ENCODE assay signal across 8 mouse cellular contexts in genomic region chr3:138743061-138743671, GRCm38 (mm10). TPM values are rescaled to one million over a fixed set of nuclear protein-coding genes. Genes with fewer than 3 reads are reported as not detected.
DNase-seq lines count a peak whose midpoint lies in the region; ATAC-seq and TF ChIP-seq lines count a peak whose summit lies in the region.

No protein-coding gene starts in this region.

- peak overlapping the region; percentile 98 for H3K4me2 ChIP-seq in intestine, embryonic 16.5 days (ENCODE audit: low read depth, low read length)
- H3K4me2 ChIP-seq in limb, embryonic 13.5 days (replicated peaks) = peak overlapping the region; percentile 91
- peak overlapping the region; percentile 65 for H3K4me2 ChIP-seq in midbrain, embryonic 14.5 days (ENCODE audit: low read length)

- H3K9ac ChIP-seq in intestine, embryonic 16.5 days (ENCODE audit: low read depth, low read length) = peak overlapping the region; percentile 81
- H3K9ac ChIP-seq in limb, embryonic 13.5 days = peak overlapping the region; percentile 85
- H3K9ac ChIP-seq in midbrain, embryonic 14.5 days (replicated peaks; ENCODE audit: low read length) = peak overlapping the region; percentile 78

- under 1% methylated on average over 33 of the region's 33 CpGs for WGBS in intestine, embryonic 16.5 days
- under 1% methylated on average over 33 of the region's 33 CpGs for WGBS in limb, embryonic 13.5 days
- WGBS in midbrain, embryonic 14.5 days = under 1% methylated on average over 33 of the region's 33 CpGs

- no peak for TF ChIP-seq CTCF in cortical plate, adult 2 months (IDR thresholded peaks at IDR 0.05; ENCODE audit: extremely low read depth, insufficient read depth, low read length)

- TF ChIP-seq POLR2A in cortical plate, adult 2 months (IDR thresholded peaks at IDR 0.05; ENCODE audit: extremely low read depth, insufficient read depth, low read length) = peak; percentile 56; the same call in 1 of the 2 replicates

- peaks cover 4% of the 10 kb centered on the region; the same call in 1 of the 2 replicates for H3K4me1 ChIP-seq in cortical plate, adult 2 months (ENCODE audit: control insufficient read depth, insufficient read depth, low read length)
- H3K4me1 ChIP-seq in intestine, embryonic 16.5 days (ENCODE audit: control insufficient read depth, insufficient read depth, low read length) = peaks cover 14% of the 10 kb centered on the region
- H3K4me1 ChIP-seq in limb, embryonic 13.5 days = peaks cover 24% of the 10 kb centered on the region
- H3K4me1 ChIP-seq in midbrain, embryonic 14.5 days (ENCODE audit: control insufficient read depth, insufficient read depth, low read length) = peaks cover 31% of the 10 kb centered on the region

- no peaks in the 10 kb centered on the region for H3K36me3 ChIP-seq in intestine, embryonic 16.5 days (ENCODE audit: control insufficient read depth, insufficient read depth, low read length)
- H3K36me3 ChIP-seq in limb, embryonic 13.5 days = no peaks in the 10 kb centered on the region
- no peaks in the 10 kb centered on the region for H3K36me3 ChIP-seq in midbrain, embryonic 14.5 days (ENCODE audit: control insufficient read depth, insufficient read depth, low read length)

- ATAC-seq in granulocyte monocyte progenitor cell, adult 5-6 weeks (replicated peaks; ENCODE audit: poor library complexity, severe bottlenecking) = peak; percentile 73
- peak; percentile 79 for ATAC-seq in intestine, embryonic 16.5 days
- ATAC-seq in limb, embryonic 13.5 days (ENCODE audit: low FRiP score, low read depth) = peak; percentile 62; the same call in 1 of the 2 replicates
- ATAC-seq in midbrain, embryonic 14.5 days (ENCODE audit: low FRiP score, low TSS enrichment) = peak; percentile 89

- H3K27me3 ChIP-seq in intestine, embryonic 16.5 days (replicated peaks; ENCODE audit: control insufficient read depth, insufficient read depth, low read length) = 0 out of 2 replicates have a peak, but pooled peaks cover 3% of the 10 kb centered on the region
- peaks cover 15% of the 10 kb centered on the region for H3K27me3 ChIP-seq in limb, embryonic 13.5 days
- H3K27me3 ChIP-seq in midbrain, embryonic 14.5 days (ENCODE audit: control insufficient read depth, insufficient read depth, low read length) = no peaks in the 10 kb centered on the region

- DNase-seq in left cerebral cortex, adult 18-20 months (ENCODE audit: low spot score in 2 of 2) = peak; percentile 64 to 76
- no peak for DNase-seq in left cerebral cortex, adult 11 months (ENCODE audit: low spot score)
- peak; percentile 89 for DNase-seq in midbrain, embryonic 14.5 days
- DNase-seq in spleen, postnatal 36 days (ENCODE audit: low spot score in 2 of 2) = peak; percentile 35 to 43

- no peaks in the 10 kb centered on the region for H3K9me3 ChIP-seq in intestine, embryonic 16.5 days (ENCODE audit: control insufficient read depth, low read length)
- H3K9me3 ChIP-seq in limb, embryonic 13.5 days = no peaks in the 10 kb centered on the region
- H3K9me3 ChIP-seq in midbrain, embryonic 14.5 days (ENCODE audit: control insufficient read depth, low read length) = no peaks in the 10 kb centered on the region

- peak overlapping the region; percentile 55 for H3K4me3 ChIP-seq in cortical plate, adult 2 months (ENCODE audit: insufficient read depth, low read length)
- H3K4me3 ChIP-seq in intestine, embryonic 16.5 days (ENCODE audit: low read length) = peak overlapping the region; percentile 75
- peak overlapping the region; percentile 78 for H3K4me3 ChIP-seq in limb, embryonic 13.5 days
- H3K4me3 ChIP-seq in midbrain, embryonic 14.5 days (replicated peaks; ENCODE audit: low read depth, low read length) = peak overlapping the region; percentile 93

- peak overlapping the region; percentile 3 for H3K27ac ChIP-seq in cortical plate, adult 2 months (ENCODE audit: insufficient read depth, low read length)
- H3K27ac ChIP-seq in intestine, embryonic 16.5 days (ENCODE audit: low read length) = peak overlapping the region; percentile 6; the same call in 1 of the 2 replicates
- no peak overlapping the region for H3K27ac ChIP-seq in limb, embryonic 13.5 days
- peak overlapping the region; percentile 94 for H3K27ac ChIP-seq in midbrain, embryonic 14.5 days (replicated peaks; ENCODE audit: low read depth, low read length)

RNA-seq across cellular contexts. Expression of gene Tspan5, which starts 1.2 kb away (rescaled TPM):
- 100 to 1,000 TPM; 256 to 284 TPM for total RNA-seq in left cerebral cortex, adult 18-20 months (2021)
- 224 and 226 TPM in 2 replicates for polyA plus RNA-seq in cortical plate, adult 2 months (2012; rRNA removed)
- 30.6 and 31.2 TPM in 2 replicates for total RNA-seq in granulocyte monocyte progenitor cell, adult 5-6 weeks (2014; fragmentation: Nextera tagmentation)
- total RNA-seq in granulocyte monocyte progenitor cell, adult 5-6 weeks (2017) = 39.1 and 43.2 TPM in 2 replicates
- polyA plus RNA-seq in intestine, embryonic 16.5 days (2015; fragmentation: Nextera tagmentation; extraction: Ambion mirVana) = 11.5 and 12.4 TPM in 2 replicates
- 31.8 and 32.8 TPM in 2 replicates for polyA plus RNA-seq in limb, embryonic 13.5 days (2015; fragmentation: Nextera tagmentation; extraction: Ambion mirVana)
- polyA plus RNA-seq in midbrain, embryonic 14.5 days (2014; fragmentation: Nextera tagmentation; extraction: Ambion mirVana) = 104 and 119 TPM in 2 replicates
